Comparison of ENCODE assay signal across 8 mouse cellular contexts in genomic region chr16:77328628-77329159, GRCm38 (mm10).
DNase-seq lines count a peak whose midpoint lies in the region; ATAC-seq and TF ChIP-seq lines count a peak whose summit lies in the region.

No protein-coding gene starts in this region.

- H3K9me3 ChIP-seq in heart, embryonic 11.5 days (replicated peaks; ENCODE audit: control insufficient read depth, low read length), result no peaks in the 10 kb centered on the region
- 0 out of 2 replicates have a peak, but pooled peaks cover 2% of the 10 kb centered on the region for H3K9me3 ChIP-seq in hindbrain, embryonic 10.5 days
- H3K9me3 ChIP-seq in liver, postnatal 0 days (ENCODE audit: low read length), result no peaks in the 10 kb centered on the region

- no peaks in the 10 kb centered on the region for H3K36me3 ChIP-seq in heart, embryonic 11.5 days (ENCODE audit: control insufficient read depth, insufficient read depth, low read length)
- H3K36me3 ChIP-seq in hindbrain, embryonic 10.5 days, result peaks cover 18% of the 10 kb centered on the region
- H3K36me3 ChIP-seq in liver, postnatal 0 days (replicated peaks; ENCODE audit: insufficient read depth, low read length), result no peaks in the 10 kb centered on the region

- no peak for TF ChIP-seq CTCF in bone marrow, adult 2 months (IDR thresholded peaks at IDR 0.05; ENCODE audit: control insufficient read depth, insufficient read depth, low read length)
- no peak for TF ChIP-seq CTCF in liver, postnatal 0 days (IDR thresholded peaks at IDR 0.05; ENCODE audit: low read depth)

- TF ChIP-seq POLR2A in bone marrow, adult 2 months (IDR thresholded peaks at IDR 0.05; ENCODE audit: borderline replicate concordance, control insufficient read depth, low read depth, low read length), result no peak

- intact Hi-C loops in gastrocnemius, postnatal 14 days (cut with DNase I; ENCODE audit: low total_unique reads), result no loop called here

- peak overlapping the region; percentile 99 for H3K27ac ChIP-seq in heart, embryonic 11.5 days (ENCODE audit: low read depth, low read length)
- H3K27ac ChIP-seq in bone marrow, adult 2 months (ENCODE audit: control insufficient read depth, insufficient read depth, low read depth, low read length, poor library complexity), result peak overlapping the region; percentile 45
- peak overlapping the region; percentile 96 for H3K27ac ChIP-seq in hindbrain, embryonic 10.5 days
- H3K27ac ChIP-seq in liver, postnatal 0 days (ENCODE audit: low read depth), result peak overlapping the region; percentile 89

- H3K4me1 ChIP-seq in heart, embryonic 11.5 days (ENCODE audit: control insufficient read depth, insufficient read depth, low read length), result peaks cover 2% of the 10 kb centered on the region; the same call in 1 of the 2 replicates
- no peaks in the 10 kb centered on the region; the same call in 1 of the 2 replicates for H3K4me1 ChIP-seq in bone marrow, adult 2 months (ENCODE audit: control insufficient read depth, insufficient read depth, low read length)
- H3K4me1 ChIP-seq in hindbrain, embryonic 10.5 days (replicated peaks), result peaks cover 33% of the 10 kb centered on the region
- H3K4me1 ChIP-seq in liver, postnatal 0 days (ENCODE audit: insufficient read depth), result no peaks in the 10 kb centered on the region

- no peak for ATAC-seq in heart, embryonic 11.5 days (replicated peaks; ENCODE audit: insufficient number of reproducible peaks, low FRiP score, low TSS enrichment)
- no peak for ATAC-seq in liver, postnatal 0 days

- peak overlapping the region; percentile 57 for H3K4me3 ChIP-seq in heart, embryonic 11.5 days (ENCODE audit: low read depth, low read length)
- no peak overlapping the region for H3K4me3 ChIP-seq in bone marrow, adult 2 months (replicated peaks; ENCODE audit: control insufficient read depth, low read depth, low read length)
- peak overlapping the region; percentile 70 for H3K4me3 ChIP-seq in hindbrain, embryonic 10.5 days
- H3K4me3 ChIP-seq in liver, postnatal 0 days (ENCODE audit: low read depth, low read length), result peak overlapping the region; percentile 54

- peak overlapping the region; percentile 70 for H3K4me2 ChIP-seq in heart, embryonic 11.5 days
- H3K4me2 ChIP-seq in liver, postnatal 0 days (ENCODE audit: low read depth, low read length), result peak overlapping the region; percentile 74

- H3K27me3 ChIP-seq in heart, embryonic 11.5 days (ENCODE audit: control insufficient read depth, insufficient read depth, low read length), result no peaks in the 10 kb centered on the region
- no peaks in the 10 kb centered on the region for H3K27me3 ChIP-seq in hindbrain, embryonic 10.5 days (ENCODE audit: insufficient read depth, poor library complexity, severe bottlenecking)
- H3K27me3 ChIP-seq in liver, postnatal 0 days (ENCODE audit: insufficient read depth, low read length), result no peaks in the 10 kb centered on the region

- TF ChIP-seq EP300 in liver, postnatal 0 days (IDR thresholded peaks at IDR 0.05; ENCODE audit: low read depth), result no peak

- DNase-seq in heart, postnatal 4 days, result no peak
- no peak for DNase-seq in hindbrain, embryonic 10.5 days (ENCODE audit: low spot score)
- DNase-seq in liver, postnatal 0 days, result no peak
- no peak for DNase-seq in adrenal gland, postnatal 36 days
- no peak for DNase-seq in gastrocnemius, postnatal 14 days
- no peak for DNase-seq in spleen, postnatal 10 days (ENCODE audit: low spot score in 2 of 2)

- H3K9ac ChIP-seq in heart, embryonic 11.5 days (ENCODE audit: low read depth, low read length), result peak overlapping the region; percentile 83
- peak overlapping the region; percentile 63 for H3K9ac ChIP-seq in liver, postnatal 0 days (replicated peaks)

- WGBS in heart, embryonic 11.5 days (ENCODE audit: insufficient replicate concordance), result 39% methylated on average over 6 of the region's 6 CpGs
- WGBS in bone marrow, adult 2 months, result 25% methylated on average over 6 of the region's 6 CpGs
- 38% methylated on average over 6 of the region's 6 CpGs for WGBS in hindbrain, embryonic 10.5 days
- 42% methylated on average over 6 of the region's 6 CpGs for WGBS in liver, postnatal 0 days (ENCODE audit: insufficient replicate concordance)

Comparison
In these comparisons a context has a peak if more than half of its experiments do, and no peak if none do; other contexts are left out.
1. H3K27ac ChIP-seq: peak in every context shown above with its lines; median percentile 99 in heart, embryonic 11.5 days; 96 in hindbrain, embryonic 10.5 days; 89 in liver, postnatal 0 days; 45 in bone marrow, adult 2 months.